Mouse (Mus musculus): ENCODE measurements around the gene Gm20388.

- TF ChIP-seq HCFC1 (IDR thresholded peaks at IDR 0.05; ENCODE audit: borderline replicate concordance, insufficient read depth, low read length), result no peak
- TF ChIP-seq ZC3H11A (IDR thresholded peaks at IDR 0.05; ENCODE audit: borderline replicate concordance, low read depth, low read length), result no peak
- no peak for TF ChIP-seq MAFK (IDR thresholded peaks at IDR 0.05; ENCODE audit: insufficient read depth, low read depth, low read length)
- no peak for TF ChIP-seq ZNF384 (IDR thresholded peaks at IDR 0.05; ENCODE audit: low read depth, low read length)
These were observed 3418.7 kb downstream of the Gm20388 start for GRCm38 (mm10) chr8:123329350-123329749.
